Mouse (Mus musculus) layer of hippocampus, adult 11-12 months (tissue): ENCODE measurements around the gene Cstf3.

ENCODE experiments used
- DNase-seq: peaks from one replicate; pipeline ENCODE4 v3.0.0; 2022; ENCODE audit warnings: low spot score

Gene Cstf3

DNA sequence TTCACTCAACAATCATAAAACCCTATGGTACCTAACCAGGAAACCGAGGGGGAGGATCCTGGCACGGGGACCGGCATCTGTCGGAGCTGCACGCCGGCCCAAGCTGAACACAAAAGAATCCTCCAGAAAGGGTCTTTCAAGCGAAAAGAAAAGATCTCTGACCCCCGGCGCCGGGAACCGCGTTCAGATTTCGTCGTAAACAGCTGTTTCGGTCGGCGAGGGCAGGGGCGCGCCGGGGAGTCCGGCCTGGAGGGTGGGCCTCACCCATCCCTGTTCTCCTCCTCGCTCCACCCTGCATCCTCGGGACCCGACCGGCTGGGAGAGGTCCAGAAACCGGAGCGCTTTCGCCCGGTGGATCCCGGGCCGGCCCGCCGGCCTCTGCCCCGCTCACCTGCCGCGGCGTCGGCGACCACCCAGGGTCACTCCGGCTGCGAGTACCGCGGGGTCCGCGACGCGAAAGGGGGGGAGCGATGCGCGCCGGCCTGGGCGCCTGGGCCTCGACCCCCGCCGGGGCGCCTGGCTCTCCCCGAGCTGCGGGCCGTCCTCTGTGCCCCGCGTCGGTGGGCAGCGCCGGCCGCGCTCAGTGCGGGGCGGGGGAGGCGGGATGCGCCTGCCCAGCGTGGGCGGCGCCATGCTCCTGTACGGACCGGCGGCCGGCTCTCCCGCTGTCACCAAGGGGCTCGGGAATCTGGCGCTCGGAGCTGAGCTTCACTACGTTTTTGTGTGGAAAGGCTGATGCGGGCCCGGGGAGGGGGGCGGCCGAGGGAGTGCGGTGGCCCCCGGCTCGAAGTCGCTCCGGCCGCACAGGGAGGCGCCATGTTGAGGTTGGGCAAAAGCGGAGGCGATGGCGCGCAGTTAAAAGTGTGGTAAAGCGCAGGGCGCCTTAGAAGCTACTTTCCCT lies 121.5 kb downstream of the Cstf3 start, which contains the start of gene Tcp11l1:
Gene Tcp11l1, minus strand, starts transcription at position 585 of the 901 bp plus-strand sequence.
- peak; percentile 74 for DNase-seq

DNA sequence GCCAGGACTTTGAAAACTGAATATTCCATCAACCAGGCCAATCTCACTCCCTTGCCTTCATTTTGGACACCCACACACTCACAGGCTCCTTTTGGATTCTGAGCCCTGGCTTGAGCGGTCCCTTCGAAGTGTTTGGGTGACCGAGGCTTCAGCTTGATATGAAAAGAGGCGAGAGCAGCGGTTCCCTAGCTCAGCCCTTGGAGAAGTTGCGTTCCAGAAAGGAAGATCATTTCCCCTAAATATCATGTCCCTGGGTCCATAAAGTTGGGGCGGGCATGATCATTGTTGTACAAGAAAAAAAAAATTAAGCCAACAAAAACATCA lies 122.1 kb downstream of the Cstf3 start:
- DNase-seq, result no peak

DNA sequence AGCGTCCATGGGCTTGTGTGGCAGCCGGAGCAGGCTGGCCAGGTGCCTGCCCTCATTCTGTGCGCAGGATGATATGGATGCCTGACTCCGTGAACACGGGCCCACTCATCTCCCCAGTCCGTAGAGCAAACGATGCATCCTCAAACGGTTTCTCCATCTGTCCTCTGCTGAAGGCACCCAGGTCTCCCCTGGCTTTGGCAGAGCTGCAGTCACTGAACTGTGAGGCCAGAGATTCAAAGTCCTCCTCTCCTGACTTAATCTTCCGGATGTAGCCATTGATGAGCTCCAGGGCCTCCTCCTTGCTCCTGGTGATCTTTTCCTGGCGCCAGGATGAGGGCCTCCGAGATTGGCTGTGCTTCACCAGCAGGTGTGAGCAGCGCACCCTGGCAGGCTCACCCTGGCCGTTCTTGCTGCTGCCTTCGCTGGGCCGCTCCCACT lies 124.0 kb downstream of the Cstf3 start:
- DNase-seq, result no peak
